Mouse (Mus musculus) activated CD4-positive, CD25-positive, alpha-beta regulatory T cell, adult 4 months (primary cell): ENCODE results near the gene Hdhd5. TPM values are rescaled to one million over a fixed set of nuclear protein-coding genes. Genes with fewer than 3 reads are reported as not detected.

Experiments used
- ATAC-seq: one replicate; pipeline ENCODE4 v1.8.0; 2017
- polyA plus RNA-seq, 2 experiments: library from polyadenylated mRNA; unstranded; fragments of 100-300 nt; shearing (Covaris generic); gene quantifications; one replicate each; pipeline ENCODE4 v1.2.1; 2017

Hdhd5 gene
- 10 to 100 TPM; 30.0 to 32.7 TPM for polyA plus RNA-seq

- peak; percentile 93 for ATAC-seq
Observed at GRCm38 (mm10) chr6:120531020-120531965, at the start of gene Hdhd5. TSS of gene Hdhd5 (minus strand) at chr6:120531319.

GRCm38 (mm10) chr6:120580713-120581015 is 49.5 kb upstream of the Hdhd5 start:
- ATAC-seq: no peak

- ATAC-seq: peak; percentile 81
Observed at GRCm38 (mm10) chr6:120579831-120580712, 49.0 kb upstream of the Hdhd5 start.

GRCm38 (mm10) chr6:120579110-120579830 is 48.2 kb upstream of the Hdhd5 start:
- ATAC-seq: no peak

- ATAC-seq: no peak
Observed at GRCm38 (mm10) chr6:120578471-120578870, 47.4 kb upstream of the Hdhd5 start.

GRCm38 (mm10) chr6:120572372-120572771 is 41.3 kb upstream of the Hdhd5 start:
- ATAC-seq: no peak

GRCm38 (mm10) chr6:120568257-120568656 is 37.1 kb upstream of the Hdhd5 start:
- ATAC-seq: no peak

GRCm38 (mm10) chr6:120566911-120567909 is 36.1 kb upstream of the Hdhd5 start:
- peak; percentile 89 for ATAC-seq

GRCm38 (mm10) chr6:120556641-120557040 is 25.5 kb upstream of the Hdhd5 start:
- no peak for ATAC-seq

GRCm38 (mm10) chr6:120555983-120556567 is 25.0 kb upstream of the Hdhd5 start:
- ATAC-seq: no peak

- no peak for ATAC-seq
Observed at GRCm38 (mm10) chr6:120555152-120555551, 24.0 kb upstream of the Hdhd5 start.

GRCm38 (mm10) chr6:120550173-120550572 is 19.1 kb upstream of the Hdhd5 start:
- ATAC-seq: no peak

- no peak for ATAC-seq
Observed at GRCm38 (mm10) chr6:120548581-120548980, 17.5 kb upstream of the Hdhd5 start.

- ATAC-seq: no peak
Observed at GRCm38 (mm10) chr6:120546973-120547372, 15.9 kb upstream of the Hdhd5 start.

- no peak for ATAC-seq
Observed at GRCm38 (mm10) chr6:120546292-120546691, 15.2 kb upstream of the Hdhd5 start.

GRCm38 (mm10) chr6:120542061-120542460 is 10.9 kb upstream of the Hdhd5 start:
- no peak for ATAC-seq

GRCm38 (mm10) chr6:120541386-120541785 is 10.3 kb upstream of the Hdhd5 start:
- ATAC-seq: no peak

- ATAC-seq: no peak
Observed at GRCm38 (mm10) chr6:120539781-120540231, 8.7 kb upstream of the Hdhd5 start.

GRCm38 (mm10) chr6:120539132-120539759 is 8.1 kb upstream of the Hdhd5 start:
- ATAC-seq: peak; percentile 84

GRCm38 (mm10) chr6:120536337-120536736 is 5.2 kb upstream of the Hdhd5 start:
- ATAC-seq: no peak
